Mouse (Mus musculus) CD4-positive, CD25-positive, alpha-beta regulatory T cell (primary cell): ENCODE measurements around the gene Tmem114. TPM values are rescaled to one million over a fixed set of nuclear protein-coding genes. Genes with fewer than 3 reads are reported as not detected.

Source experiments
- polyA plus RNA-seq: library from polyadenylated mRNA; unstranded; fragments of 100-300 nt; shearing (Covaris generic); gene quantifications from one replicate; pipeline ENCODE4 v1.2.1, GENCODE M21; 2017

Tmem114 gene
- polyA plus RNA-seq, result not detected

GRCm38 (mm10) chr16:8424971-8425330 lies at the start of gene Tmem114:
Tmem114 (minus strand) TSS chr16:8425136.

DNA sequence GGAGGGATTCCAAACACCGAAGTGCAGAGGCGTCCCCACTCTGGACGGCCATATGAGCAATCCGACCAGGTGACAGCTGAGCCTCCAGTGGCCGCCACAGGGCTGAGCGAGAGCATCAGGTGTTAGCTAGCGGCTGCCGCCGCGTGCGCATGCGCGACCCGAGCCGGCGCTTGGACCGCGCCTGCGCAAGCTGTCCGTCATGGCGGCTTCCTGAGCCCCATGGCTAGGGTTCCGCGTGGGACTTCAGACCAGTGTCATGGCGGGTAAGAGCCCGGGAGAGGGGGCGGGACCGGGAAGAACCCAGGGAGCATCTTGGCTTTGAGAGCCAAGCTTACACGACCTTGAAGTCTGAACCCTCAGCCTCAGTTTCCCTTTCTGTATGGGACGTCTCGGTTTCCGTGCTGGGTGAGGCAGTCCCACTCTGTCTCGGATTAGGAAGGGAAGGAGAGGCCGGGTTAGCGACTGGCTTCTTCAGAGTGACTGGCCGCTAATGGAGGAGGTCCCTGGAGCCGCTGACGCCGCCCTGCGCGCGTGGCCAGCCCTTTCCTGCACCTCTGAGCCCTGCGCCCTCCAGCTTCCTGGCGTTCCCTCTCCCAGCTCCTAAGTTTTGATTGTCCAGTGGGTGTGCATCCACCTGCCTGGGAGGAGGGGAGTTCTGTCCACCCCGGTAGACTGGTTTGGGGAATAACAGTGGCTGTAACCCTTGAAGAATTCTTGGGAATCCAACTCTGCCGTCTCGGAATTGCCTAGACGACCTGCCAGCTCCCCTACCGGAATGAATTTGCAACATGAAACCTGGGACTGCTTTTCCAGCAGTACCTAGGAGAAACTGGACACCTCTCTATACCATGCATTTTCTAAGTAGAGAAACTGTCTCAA lies 45.9 kb upstream of the Tmem114 start, which contains the start of gene Mettl22:
TSS of gene Mettl22 (plus strand) at position 186 of the 879 bp plus-strand sequence.

Other genes with a start within 250 kb of the Tmem114 start
- 29.1 TPM for gene Mettl22, start 45.7 kb upstream of the Tmem114 start, polyA plus RNA-seq
- 0.67 TPM for gene Abat, start 88.3 kb upstream of the Tmem114 start, polyA plus RNA-seq
- gene Pmm2, start 212.5 kb upstream of the Tmem114 start, polyA plus RNA-seq, result 95.1 TPM
- gene Tmem186, start 212.6 kb upstream of the Tmem114 start, polyA plus RNA-seq, result 16.1 TPM
- 14.0 TPM for gene Carhsp1, start 247.0 kb upstream of the Tmem114 start, polyA plus RNA-seq